Mouse (Mus musculus) small intestine, adult 2 months (tissue): ENCODE measurements around the gene Prkd2.

ENCODE experiments used
- CTCF ChIP-seq: fragments of 200-500 bp; IDR thresholded peaks from 2 replicates; pipeline ENCODE4 v1.5.1; 2012; ENCODE audit warnings: low read depth, mild to moderate bottlenecking, control low read depth, inconsistent platforms, low read length, moderate library complexity, mixed read lengths; ENCODE audit not compliant: insufficient replicate concordance, insufficient read length; ENCODE audit errors: extremely low read depth
- POLR2A ChIP-seq: fragments of 200-500 bp; IDR thresholded peaks from 2 replicates; pipeline ENCODE4 v1.6.1; 2012; ENCODE audit warnings: low read depth, mild to moderate bottlenecking, control low read depth, inconsistent platforms, low read length, moderate library complexity

DNA sequence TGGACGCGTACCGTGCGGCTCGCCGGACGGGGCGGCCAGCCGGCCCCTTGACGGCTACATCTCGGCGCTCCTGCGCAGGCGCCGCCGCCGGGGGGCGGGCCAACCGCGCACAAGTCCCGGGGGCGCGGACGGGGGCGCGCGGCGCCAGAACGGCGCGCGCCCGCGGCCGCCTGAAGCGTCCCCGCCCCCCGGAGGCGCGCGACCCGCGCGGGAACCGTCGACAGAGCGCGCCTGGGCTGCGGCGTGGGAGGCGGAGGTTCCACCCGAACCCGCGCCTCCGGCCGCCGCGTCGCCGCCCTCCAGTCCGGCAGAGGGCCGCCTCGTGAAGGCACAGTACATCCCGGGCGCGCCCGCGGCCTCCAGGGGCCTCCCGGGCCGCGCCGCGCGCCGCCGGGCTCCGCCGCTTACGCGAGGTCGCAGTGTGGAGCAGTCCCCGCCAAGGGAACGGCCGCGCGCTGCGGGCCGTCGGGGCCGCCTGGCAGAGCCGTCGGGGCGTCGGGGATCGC lies 42.6 kb downstream of the Prkd2 start:
- TF ChIP-seq CTCF, result no peak
- TF ChIP-seq POLR2A, result no peak
